Mouse (Mus musculus): Measurements from ENCODE around the gene Uaca.
"Not testable (repeated sequence)": the region's sequence is repeated elsewhere in the genome, so short reads cannot be mapped to it uniquely, and the experiment has no call there.

The Uaca gene

DNA sequence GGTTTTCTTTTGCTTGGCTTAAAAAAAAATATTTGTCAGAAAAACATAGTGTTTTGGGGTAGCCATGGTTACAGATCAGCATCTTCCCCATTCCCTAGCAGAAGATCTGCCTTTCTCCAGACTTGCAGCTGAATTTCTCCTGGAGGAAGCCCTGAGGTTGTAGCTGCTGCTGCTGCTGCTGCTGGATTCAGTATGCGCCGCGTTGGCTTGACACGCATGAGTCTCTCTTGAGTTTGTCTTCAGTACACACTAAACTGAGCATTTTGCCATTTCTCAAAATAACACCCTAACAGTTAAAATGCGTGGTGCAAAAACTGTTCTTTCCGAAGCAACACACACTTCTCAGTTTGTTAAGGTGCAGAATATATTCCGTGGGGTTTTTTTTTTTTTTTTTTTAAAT, 1.7 kb downstream of the Uaca start:
- DNase-seq, result no peak

DNA sequence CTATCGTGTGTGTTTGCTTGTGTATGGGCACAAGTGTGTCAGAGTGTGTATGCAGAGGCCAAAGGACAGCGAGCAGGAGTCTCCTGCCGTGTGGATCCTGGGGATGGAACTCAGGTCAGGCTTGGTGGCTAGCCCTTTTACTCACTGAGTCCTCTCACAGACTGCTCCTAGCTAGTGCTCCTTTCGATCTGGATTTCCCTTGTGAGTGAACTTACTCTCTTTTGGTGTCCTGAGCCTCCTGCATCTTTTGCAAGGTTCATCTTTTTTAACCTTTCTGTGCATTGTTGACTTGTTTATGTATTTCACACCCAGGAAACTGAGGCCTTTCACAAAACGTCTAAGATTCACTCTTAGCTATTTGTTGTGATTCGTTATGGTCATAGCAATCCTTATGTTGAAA, 2.8 kb downstream of the Uaca start:
- no peak for DNase-seq

DNA sequence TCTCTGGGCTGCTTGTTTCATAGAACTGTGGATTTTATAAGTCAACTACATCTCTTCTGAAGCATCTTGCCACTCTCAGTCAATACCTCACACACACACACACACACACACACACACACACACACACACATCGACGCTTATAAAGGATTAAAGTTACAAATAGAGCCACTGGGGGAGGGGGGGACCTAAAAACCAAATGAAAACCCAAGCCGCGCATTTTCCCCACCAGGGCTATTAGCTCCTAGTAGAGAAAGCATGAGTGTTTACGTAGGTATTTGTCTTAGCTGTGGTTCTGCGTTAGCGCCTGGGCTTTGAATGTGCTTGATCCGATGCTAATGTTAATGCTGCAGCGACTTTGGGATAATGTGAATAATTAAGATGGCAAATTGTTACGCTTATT, 4.7 kb downstream of the Uaca start:
- no peak for DNase-seq

DNA sequence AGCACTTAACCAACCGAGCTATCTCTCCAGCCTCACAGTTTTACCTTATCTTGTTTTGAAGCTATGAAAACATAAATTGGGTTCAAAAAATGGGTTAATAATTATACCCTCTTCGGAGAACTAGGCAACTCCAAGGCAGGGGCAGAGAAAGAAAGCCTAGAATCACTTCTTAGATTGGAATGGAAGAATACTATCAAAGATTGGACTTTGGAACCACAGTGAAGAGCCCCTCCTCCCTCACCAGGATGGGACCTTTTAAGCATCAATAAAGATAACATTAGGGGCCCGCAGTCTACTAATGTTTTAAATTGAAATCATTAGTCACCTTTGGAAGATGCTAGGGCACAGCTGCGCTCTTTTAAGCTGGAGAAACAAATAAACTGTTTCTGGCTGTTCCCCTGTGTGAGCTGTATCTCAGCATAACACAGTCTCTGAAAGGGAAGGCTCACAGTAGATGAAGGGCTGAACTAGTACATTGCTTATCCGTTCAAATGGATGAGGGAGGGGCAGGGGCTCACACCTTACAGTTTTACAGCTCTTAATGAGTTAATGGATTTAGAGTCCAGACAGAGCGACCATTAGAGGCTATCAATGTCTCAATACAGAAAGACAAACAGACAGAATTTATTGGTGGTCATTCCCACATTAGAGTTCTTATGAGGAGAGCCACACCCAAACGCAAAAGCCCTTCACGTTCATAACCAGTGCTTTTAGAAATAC, 6.5 kb downstream of the Uaca start:
- no peak for DNase-seq

DNA sequence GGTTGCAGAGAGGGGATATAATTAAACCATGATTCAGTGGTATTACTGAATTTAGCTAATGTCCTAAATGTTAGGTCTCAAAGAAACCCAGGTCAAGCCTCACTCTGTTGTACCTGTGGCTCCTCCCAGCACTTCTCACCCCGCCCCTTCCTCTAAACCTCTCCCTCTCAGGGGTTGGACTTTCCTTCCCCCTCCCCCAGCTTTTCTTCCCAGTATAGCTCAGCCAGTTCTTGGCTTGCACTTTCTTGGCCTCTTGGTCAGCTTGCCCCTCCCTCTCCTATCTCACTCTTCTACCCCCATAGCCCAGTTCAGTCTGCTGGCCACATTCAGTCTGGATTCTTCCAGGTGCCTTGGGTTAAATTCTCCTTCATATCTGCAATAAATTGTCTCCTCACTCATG, 7.4 kb downstream of the Uaca start:
- DNase-seq, result no peak

DNA sequence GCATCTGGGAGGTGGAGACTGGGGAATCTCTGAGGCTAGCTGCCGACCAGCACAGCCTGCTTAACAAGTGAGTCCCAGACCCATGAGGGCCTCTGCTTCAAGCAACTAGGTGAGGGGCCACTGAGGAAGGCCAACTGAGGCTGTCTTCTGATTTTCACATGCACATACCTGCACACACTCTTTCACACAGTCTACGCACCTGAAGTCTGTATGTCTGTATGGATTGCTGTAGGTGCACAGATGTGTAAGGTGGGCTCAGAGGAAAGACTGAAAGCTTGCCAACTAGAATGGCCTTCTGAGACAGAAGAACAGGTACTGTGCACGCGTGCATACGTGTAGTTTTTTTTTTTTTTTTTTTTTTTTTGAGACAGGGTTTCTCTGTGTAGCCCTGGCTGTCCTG, 8.0 kb downstream of the Uaca start:
- DNase-seq, result no peak

DNA sequence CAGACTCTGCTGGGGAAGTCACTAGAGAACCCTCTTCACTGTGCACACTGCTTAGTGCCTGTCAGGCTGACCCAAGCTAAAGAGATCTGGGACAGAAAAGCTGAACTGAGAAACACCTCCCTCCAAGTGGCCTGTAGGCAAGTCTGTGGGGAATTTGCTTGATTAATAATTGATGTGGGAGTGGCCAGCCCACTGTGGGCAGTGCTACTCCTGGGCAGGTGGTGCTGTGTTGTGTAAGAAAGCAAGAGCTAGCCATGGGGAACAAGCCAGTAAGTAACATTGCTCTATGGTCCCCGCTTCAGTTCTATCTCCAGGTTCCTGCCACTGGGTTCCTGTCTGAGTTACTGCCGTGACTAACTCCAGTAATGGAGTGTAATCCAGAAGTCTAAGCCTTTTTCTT, 11.7 kb downstream of the Uaca start:
- DNase-seq, result no peak

DNA sequence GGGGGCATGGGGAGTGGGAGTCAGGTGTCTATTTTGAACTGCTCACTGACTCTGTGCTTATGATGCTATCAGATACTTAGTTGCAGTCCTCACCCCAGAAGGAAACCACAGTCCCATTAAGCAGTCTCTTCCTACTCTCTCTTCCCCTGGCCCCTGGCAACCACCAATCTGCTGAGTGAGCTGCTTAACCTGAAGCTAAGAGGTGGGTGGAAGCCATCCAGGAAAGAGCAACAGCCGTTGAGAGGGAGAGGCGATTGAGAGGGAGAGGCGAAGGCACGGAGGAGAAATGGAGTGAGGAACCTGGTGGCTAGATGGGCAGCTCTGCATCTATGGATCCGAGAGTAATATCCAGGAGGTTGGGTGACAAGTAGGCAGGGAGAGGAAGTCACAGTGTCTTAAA, 13.7 kb downstream of the Uaca start:
- DNase-seq, result no peak

DNA sequence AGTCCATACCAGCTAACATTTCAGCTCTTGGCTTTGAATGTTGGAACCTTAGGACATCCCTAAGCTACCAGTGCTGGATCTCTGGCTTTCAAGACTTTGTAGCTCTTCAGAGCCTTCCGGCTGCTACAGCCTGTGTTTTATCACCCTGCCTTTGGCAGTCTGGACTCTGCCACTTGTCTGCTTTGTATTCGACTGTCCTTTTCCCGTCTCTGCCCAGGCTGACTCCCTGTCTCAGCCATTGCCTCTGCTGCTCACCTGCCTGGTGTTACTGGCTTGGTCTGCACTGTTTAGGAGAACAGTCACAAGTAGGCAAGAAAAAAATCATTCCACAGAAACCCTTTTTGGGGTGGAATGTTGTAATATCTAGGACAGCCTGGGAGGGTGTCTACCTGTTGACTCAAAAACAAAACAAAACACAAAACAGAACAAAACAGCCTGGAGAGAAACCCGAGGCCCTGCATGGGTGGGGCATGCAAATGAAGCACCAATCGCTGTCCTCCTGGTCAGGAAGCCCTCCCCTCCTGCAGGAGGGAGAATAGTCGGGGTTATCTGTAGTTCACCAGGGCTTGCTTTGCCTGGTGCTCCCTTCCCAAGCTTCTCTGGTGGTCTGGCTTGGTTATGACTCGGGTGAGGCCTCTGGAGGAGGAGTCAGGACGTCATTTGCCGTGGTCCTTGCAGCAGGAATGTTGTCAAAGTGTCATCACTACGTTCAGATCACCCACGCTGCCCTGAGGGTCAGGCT, 19.0 kb downstream of the Uaca start:
- peak; percentile 31 for DNase-seq

DNA sequence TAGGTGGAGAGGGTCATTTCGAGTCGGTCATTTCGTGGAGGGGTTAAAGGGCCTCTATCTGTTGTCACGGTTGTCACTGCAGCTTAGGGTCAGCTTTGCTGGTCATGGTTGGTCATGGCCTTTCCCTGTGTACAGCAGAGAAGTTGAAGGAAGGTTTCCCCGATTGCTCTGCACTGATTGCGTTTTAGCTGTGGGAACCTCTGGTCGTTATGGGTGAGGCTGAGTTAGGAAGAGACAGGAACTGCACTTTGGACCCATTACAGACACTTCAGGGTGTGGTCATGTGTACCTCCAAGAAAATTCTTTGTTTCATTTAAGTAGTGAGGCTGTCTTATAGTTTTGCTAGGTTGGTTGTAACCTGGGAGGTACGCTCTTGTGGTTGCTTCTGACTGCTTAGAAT, 21.2 kb downstream of the Uaca start:
- DNase-seq, result no peak

DNA sequence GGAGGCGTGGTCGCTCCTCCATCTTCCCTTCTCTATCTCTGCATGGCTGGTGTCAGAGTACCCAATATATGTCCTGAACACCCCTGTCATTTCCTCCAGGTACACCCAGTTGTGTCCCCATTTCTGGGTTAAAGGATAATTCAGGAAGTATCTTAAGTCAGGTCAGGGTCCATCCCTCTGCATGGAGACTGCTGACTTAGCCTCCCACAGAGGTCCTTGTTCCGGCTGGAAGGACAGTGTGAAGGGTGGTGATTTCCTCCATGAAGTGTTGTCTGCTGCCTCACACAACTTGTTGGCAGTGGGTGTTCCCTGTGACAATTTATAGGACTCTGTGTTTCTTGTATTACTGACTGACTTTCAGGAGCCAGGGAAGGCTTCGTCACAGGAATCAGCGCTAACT, 23.2 kb downstream of the Uaca start:
- no peak for DNase-seq

DNA sequence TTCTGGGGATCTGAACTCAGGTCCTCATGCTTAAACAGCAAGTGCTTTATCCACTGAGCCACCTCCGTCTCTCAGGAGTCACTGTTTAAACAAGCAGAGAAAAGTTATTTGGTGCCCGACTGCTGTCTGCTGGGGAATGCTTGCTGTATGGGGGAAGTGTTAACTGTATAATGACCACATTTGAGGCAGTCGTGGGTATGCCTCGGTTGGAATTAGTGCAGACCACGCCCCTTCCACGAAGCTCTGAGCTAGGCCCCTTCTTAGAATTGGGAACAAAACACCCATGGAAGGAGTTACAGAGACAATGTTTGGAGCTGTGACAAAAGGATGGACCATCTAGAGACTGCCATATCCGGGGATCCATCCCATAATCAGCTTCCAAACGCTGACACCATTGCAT, 24.2 kb downstream of the Uaca start:
- DNase-seq, result not testable (repeated sequence)

DNA sequence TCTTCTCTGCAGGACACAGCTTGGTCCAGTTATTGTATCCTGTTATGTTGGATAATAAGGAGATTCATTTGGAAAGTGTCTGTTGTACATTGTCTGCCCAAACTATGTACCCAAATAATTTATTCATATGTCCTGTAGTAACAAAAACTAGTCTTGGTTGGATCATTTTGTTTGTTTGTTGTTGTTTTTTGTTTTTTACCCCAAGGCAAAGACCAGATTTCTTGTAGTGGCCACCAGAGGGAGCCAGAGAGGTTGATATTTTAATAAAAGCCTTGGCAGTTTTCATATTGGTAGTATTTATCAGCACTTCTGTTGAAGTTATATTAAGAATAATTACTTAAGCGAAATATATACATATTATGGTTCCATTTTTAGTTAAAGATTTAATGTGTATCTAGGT, 25.0 kb downstream of the Uaca start:
- DNase-seq, result peak; percentile 52

DNA sequence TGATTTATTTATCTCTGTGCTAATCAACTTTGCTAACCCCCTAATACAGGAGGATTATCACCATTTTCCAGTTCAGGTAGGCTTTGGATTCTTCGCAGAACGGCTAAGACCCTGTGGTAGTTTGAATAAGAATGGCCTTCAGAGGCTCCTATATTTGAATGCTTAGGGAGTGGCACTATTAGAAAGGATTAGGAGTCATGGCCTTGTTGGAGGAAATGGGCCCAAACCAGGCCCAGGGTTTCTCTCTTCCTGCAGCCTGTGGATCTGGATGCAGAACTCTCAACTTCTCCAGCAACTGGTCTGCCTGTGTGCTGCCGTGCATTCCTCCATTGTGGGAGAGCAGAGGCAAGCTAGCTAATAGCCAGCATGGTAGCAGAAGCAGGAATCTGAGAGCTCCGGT, 27.2 kb downstream of the Uaca start:
- DNase-seq, result no peak

DNA sequence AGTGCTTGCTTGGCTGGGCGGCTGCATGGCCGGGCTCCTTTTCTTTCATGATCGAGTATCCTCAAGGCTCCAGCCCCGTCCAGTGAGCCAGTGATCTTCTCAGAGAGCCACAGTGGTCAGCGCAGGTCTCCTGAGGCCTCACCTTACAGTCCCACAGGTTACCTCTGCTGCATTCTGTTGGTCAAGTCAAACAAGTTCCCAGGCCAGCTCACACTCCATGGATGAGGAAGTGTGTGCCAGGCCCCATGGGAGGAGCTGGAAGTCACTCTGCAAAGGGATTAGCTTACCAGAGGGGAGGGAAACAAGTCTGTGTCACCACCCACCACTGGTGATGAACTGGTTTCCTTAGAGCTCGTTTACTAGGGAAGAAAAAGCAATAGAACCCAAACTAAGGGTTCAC, 28.3 kb downstream of the Uaca start:
- no peak for DNase-seq

DNA sequence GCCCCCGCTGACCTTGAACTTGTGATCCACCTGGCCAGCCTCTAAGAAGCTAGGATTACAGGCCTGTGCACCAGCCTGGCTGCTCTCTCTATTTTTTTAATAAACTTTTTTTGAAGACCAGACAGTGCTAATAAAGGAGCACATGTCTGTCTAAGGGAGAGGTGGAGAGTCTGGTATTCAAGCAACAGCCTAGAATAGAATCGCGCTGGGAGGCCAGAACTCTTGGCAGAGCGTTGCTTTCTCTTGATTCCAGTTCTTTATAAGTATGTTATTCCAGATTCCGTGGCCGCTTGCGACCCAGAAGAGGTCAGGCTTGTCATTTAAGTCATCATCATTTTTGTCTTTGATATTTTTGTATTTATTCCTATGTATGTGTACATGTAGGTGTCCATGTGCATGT, 31.2 kb downstream of the Uaca start:
- no peak for DNase-seq

DNA sequence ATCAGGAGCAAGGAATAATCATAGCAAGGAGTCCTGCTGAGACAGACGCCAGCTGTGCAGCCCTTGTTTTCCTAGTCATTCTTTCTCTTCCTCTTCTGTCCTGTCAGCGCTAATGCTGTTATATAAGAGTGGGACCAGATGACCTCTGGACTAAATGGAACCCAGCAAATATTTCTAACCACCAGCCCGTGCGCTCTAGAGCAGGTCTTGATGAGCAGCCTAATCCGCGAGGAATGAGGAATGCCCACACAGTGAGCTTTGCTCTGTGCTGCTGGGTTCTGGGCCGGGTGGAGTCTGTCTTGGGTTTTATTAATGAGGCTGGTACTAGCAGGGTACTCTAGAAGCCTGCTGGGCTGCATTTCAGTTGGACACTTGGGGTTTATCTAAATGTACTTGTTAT, 32.4 kb downstream of the Uaca start:
- no peak for DNase-seq

DNA sequence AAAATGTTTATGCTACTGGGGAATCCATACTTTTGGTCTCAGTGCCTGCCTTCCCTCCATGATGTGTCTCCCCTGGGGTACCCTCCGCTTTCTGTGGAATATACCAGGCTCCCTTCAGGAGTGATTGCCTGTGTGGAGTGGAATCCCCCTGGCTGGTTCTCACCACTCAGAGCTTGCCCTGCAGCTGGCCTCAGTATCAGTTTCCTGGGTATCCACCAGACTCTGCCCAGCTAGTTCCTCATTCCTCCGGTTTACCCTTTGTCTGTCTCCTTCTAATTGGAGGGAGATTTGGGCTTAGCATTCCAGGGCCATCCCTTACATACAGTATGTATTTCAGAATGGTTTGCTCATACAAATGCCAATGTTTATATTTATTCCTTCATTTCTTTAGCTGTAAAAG, 33.9 kb downstream of the Uaca start:
- no peak for DNase-seq

DNA sequence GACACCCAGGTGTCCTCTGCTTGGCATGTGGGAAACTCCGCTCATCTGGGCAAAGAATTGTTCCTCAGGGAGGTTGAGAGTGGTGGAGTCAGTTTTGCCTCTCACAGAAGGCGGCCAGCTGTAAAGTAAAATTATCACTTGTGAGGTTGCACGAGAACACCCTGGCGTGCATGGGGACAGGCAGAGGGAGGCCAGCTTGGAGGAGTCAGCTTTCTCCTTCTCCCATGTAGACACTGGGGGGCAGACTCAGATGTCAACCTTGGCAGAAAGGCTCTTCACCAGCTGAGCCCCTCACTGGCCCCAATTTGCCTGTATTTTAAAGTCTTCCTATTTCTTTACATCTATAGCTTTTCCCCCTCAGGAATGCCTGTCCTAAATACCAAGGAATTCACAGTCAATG, 35.3 kb downstream of the Uaca start:
- DNase-seq, result no peak

DNA sequence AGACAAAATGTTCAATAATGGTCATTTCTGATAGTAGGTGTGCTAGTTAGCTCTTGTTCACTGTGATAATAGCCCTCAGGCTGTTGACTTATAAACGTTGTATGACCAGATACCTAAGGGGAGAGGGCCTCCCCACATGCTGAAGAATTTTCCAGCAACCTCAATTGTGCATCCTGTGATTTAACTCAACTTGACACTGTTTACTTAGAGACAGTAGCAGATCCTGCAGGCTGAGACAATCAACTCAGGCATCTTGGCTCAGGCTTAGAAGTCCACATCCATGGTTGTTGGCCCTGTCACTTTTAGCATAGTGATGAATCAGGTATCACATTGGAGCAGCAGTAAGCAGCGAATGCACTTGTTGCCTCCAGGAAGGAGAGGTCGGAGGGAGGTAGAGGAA, 35.7 kb downstream of the Uaca start:
- peak; percentile 19 for DNase-seq

DNA sequence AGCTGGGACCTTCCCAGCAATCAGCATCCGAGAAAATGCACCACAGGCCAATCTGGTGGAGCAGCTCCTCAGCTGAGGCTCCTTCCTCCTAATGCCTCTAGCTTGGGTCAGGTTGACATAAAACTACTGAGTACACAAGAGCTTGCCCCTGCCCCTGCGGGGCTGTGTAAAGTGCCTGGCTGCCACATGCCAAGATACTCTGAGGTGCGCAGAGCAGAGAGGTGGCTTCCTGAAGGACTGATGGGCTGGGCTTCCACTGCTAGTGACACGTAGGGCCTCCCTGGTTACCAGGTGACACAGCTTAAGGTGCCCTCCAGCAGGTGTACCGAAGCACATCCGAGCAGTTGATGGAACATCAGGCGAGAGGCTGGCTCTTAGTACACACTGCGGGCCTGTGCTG, 37.9 kb downstream of the Uaca start:
- DNase-seq, result no peak

DNA sequence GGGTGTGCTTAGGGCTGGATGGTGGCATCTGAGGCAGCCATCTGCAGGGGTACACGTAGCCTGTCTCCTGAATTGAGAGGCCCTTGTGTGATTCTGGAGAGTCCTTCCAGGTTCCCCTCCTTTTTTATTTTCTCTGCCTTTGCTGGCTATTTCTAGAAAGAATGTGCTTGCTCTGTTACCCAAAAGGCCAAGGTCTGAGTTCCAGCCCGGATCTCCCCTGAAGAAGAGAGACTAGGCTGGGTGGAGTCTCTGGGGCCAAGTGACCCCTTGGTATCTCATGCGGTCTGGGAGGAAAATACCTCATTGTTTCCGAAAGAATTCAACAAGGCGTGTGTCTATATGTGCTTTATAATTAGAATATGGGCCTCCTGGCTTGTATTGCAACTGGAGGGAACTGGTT, 41.8 kb downstream of the Uaca start:
- DNase-seq, result no peak

DNA sequence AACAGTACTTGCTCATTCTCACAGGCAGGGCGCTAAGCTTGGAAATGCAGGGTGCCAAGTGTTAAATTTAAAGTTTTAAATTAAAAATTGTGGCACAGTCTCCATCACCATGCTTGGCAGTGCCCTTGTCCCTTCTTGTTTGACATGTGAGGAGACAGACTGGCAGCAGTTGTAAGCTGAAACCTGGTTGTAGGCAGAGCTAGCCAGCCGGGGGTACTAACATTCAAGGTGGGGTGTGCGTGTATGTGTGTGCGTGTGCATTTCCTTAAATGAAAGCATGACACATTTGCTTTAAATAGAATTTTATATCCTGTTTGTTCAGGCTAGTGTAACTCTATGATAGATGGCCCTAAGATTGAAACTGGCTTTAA, 42.7 kb downstream of the Uaca start:
- no peak for DNase-seq

DNA sequence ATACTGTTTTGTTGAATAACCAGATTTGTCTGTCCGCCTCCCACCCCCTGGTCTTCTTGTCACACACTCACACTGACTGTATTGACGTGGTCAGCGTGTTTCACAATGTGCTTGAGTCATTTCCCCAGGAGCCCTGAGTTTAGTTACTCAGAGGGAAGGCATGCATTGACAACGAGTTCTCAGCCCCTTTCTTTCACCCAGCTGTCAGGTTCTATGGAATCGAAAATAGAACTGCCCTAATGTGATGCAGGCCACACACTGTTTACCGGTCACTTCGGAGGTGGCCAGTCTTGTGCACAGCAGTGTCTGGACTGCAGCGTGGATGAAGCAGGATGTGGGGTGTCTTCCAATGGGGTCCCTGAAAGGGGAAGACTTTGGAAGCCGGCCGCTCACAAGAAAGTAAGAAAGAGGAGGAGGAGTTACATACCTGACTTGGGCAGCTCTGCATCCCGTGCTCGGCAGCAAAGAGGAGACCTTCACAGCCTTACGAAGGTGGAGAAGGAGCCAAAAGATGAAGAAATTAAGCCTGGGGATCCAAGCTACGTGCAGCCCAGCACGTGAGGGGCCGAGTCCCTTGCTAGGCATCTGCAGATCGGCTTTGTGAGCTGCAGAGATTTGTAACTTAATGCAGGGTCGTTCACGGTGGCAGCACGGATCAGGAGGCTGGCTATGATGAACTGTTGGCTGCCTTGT, 43.3 kb downstream of the Uaca start:
- peak; percentile 37 for DNase-seq

Measured in lung, postnatal 14 days (tissue).